Mouse (Mus musculus) liver (tissue): ENCODE data around the gene Pald1.
A peak's percentile ranks its signal among the peaks of the same experiment; 100 is the strongest.

Experiments used
- DNase-seq: peaks from one replicate; pipeline ENCODE4 v3.0.0-alpha.2; 2020; ENCODE audit warnings: mixed read lengths

Gene Pald1

GRCm38 (mm10) chr10:61383021-61383714 is at the start of gene Pald1:
TSS of gene Pald1 (minus strand) at chr10:61383530.
- peak; percentile 79 for DNase-seq

DNA sequence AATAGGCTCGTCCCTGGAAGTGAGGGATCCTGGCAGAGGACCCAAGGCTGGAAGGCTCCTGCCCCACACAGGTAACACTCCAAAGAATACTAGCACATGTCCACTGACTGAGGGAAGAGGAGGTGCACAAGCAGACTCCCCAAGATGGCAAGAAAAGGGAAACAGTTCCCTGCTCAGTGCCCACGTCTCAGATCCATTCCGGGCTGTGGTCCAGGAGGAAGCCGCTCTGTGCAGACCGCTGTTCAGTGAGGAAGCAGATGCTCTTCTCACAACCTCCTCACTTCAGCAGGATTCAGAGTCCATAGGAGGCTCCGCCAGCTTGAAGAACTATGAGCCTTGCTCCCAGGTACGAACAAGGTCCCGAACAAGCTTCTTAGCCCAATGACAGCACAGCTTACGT is 48.0 kb upstream of the Pald1 start:
- no peak for DNase-seq

DNA sequence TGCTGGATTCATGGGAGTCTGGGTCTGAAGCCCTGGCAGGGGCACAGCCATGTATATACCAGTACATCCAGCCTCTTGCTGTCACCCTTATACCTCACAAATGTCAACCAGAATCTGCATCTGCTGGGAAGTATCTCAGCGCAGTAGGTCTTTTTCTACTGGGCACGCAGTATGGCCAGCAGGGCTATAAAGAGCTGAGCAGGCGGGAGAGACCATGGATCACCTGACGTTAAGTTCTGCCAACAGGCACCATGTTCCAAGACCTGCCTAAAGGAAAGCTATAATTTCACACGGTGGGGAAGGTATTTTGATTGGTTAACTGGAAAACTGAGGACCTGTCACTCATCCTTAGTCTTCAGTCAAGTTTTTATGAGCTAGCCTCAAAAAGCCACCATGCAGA is 45.7 kb upstream of the Pald1 start:
- DNase-seq = no peak

- DNase-seq = no peak
Observed at GRCm38 (mm10) chr10:61428416-61428815, 45.1 kb upstream of the Pald1 start.

- no peak for DNase-seq
Observed at GRCm38 (mm10) chr10:61427951-61428350, 44.6 kb upstream of the Pald1 start.

GRCm38 (mm10) chr10:61426251-61426757 is 43.0 kb upstream of the Pald1 start:
- no peak for DNase-seq

- DNase-seq = no peak
Observed at GRCm38 (mm10) chr10:61425047-61425446, 41.7 kb upstream of the Pald1 start.

GRCm38 (mm10) chr10:61424500-61424899 is 41.2 kb upstream of the Pald1 start:
- DNase-seq = no peak

GRCm38 (mm10) chr10:61423289-61423688 is 40.0 kb upstream of the Pald1 start:
- DNase-seq = peak; percentile 64

GRCm38 (mm10) chr10:61422861-61423260 is 39.5 kb upstream of the Pald1 start:
- DNase-seq = no peak

DNA sequence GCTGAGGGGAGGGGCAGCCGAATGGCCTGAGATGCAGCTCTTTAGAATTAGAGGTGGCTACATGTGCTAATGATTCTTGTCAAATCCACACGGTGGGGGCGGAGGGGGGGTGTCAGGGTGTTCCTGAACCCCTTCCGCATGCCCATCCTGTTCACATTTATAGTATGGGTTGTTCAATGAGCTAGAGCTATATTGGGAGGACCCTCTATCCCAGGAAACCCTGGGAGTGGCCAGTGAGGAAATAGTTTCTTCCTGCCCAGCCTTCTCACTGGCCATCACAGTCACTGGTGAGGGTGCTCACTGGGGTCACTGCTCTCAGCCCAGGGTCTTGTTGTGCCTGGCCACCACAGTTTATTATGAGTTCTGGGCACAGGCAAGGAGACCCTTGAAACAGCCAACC is 36.7 kb upstream of the Pald1 start:
- no peak for DNase-seq

DNA sequence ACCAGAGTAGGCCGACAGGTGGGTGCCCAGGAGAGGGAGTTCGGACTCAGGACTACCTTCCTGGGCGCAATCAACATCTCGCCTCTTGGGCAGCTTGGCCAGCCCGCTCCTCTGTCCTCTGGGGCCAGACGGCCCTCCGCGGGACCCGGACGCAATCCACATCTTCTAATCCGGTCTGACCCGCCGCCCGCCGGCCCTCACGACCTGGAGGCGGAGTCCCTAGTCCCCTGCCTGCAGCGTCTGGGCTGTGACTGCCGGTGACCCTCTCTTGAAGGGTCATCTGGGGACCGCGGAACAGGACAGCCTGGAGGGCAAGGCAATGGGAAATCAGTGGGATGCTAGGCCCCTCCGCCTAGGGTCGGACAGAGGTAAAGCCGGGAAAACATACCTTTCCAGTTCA is 35.8 kb upstream of the Pald1 start:
- no peak for DNase-seq

- no peak for DNase-seq
Observed at GRCm38 (mm10) chr10:61418131-61418900, 35.0 kb upstream of the Pald1 start.

DNA sequence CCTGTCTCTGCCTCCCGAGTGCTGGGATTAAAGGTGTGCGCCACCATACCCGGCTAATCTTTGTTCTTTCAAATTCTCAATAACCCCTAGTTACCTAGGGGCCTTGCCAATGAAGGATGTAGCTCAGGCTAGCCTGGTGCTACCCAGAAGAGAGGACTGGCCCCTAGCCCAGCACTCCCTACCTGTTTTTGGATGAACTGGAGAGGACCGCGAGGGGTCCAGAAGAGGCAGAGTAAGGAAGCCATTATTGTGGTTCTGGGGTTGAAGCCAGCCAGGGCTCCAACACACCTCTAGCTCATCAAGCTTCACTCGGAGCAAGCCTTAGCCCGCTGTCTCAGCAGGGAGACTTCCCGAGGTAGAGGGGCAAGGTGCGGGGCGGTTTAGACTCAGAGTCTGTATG is 34.3 kb upstream of the Pald1 start, which contains the start of gene Nodal:
TSS of gene Nodal (plus strand) at position 301 of the 400 bp plus-strand sequence.
- DNase-seq = no peak

DNA sequence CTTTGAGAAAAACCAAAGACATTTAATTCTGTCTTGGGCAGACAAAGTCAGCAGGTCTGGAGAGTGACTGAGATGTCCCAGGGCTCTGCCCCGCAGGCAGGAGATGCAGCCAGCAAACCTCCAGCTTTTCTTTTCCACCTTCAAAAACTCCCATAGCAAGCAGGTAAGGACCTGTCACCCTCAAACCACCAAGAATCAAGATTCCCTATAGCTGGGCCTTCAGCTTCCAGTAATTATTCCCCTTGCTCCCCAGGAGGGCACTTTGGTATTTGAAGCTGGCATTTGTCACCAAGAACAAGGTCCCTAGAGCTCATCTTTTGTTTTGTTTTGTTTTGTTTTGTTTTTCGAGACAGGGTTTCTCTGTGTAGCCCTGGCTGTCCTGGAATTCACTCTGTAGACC is 33.7 kb upstream of the Pald1 start:
- DNase-seq = no peak

DNA sequence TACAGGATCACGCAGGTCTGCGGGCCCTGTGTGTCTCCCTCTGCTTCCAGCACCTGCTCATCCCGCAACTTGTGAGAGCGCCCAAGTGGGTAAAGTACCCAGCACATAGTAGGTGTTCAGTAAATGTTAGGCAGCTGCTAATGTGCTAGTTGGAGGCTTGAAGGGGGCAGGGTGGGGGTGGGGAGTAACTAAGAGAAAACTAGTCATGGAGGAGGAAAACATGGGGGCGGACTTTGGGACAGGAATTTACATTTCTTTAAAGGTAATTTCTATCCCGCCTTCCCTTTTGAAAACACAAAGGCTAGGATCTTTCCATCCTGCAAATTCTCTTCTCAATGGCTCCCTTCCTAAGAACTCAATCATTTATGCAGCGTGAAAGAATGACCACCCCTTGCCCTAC is 33.2 kb upstream of the Pald1 start:
- DNase-seq = no peak

DNA sequence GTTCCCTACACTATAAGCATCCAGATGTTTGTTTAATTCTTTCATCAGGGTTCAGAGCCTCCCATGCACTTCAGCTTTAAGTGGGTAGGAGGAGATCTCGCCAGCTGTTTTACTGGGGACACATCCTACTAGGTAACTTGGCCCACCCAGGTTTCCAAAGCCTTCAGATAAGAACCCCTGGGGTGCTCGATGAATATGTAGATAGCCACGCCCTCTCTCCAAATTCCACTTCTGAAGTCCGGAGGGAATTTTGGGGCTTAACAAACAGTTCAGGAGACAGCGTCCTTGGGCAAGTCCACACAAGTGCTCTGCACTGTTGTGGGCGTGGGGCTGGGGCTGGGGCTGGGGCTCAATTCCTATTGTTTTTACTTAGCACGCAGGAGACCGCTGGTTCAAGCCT is 32.6 kb upstream of the Pald1 start:
- no peak for DNase-seq

DNA sequence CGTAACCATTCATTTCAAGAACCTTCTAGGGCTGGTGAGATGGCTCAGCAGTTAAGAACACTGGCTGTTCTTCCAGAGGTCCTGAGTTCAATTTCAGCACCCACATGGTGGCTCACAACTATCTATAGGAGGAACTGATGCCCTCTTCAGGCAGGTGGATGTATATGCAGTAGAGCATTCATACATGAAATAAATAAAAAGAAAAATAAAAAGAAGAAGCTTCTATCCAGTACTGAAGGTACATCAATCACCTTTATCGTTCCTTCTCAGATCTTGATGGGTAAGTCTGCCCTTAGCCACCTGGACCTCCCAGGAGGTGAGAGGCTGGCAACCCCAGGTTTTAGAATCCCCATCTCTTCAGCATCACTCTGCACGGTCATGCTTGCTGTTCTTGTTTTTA is 31.9 kb upstream of the Pald1 start:
- DNase-seq = no peak

- peak; percentile 84 for DNase-seq
Observed at GRCm38 (mm10) chr10:61412910-61413625, 29.7 kb upstream of the Pald1 start.

DNA sequence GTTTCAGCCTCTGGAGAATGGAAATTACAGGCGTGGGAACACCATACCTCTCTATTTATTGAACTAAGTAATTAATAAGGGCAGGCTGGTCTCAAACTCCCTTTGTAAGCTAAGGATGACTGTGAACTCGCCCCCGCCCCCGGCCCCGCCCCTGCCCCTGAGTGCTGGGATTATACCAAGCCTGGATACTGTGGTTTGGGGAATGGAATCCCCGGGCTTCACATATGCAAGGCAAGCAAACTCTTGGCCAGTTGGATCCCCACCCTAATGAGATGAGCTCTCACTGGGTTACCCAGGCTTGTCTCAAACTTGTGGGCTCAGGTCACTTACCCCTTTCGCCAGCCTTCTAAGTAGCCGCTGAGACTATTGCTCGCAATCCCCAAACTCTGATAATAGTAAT is 26.9 kb upstream of the Pald1 start:
- DNase-seq = no peak

GRCm38 (mm10) chr10:61409776-61410175 is 26.4 kb upstream of the Pald1 start:
- no peak for DNase-seq

DNA sequence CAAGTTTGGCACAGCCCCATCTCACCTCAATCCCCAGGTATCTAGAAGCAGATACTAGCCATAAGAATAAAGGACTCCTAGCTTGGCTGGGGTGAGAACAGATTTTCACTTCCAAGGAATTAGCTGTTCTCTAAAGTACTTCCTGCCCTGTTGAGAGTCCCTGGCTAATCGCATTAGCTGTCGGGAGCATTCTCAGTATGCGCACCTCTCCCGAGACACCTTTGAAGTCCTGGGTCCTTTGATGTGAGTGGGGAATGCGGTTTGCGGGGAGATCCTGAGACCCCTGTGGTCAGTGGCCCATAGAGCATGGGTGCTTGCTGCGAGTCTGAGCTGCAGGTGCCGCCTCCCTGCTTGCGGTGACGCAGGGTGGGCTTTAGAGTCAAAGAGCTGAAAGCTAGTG is 22.6 kb upstream of the Pald1 start:
- DNase-seq = no peak

- DNase-seq = no peak
Observed at GRCm38 (mm10) chr10:61402911-61403310, 19.6 kb upstream of the Pald1 start.

DNA sequence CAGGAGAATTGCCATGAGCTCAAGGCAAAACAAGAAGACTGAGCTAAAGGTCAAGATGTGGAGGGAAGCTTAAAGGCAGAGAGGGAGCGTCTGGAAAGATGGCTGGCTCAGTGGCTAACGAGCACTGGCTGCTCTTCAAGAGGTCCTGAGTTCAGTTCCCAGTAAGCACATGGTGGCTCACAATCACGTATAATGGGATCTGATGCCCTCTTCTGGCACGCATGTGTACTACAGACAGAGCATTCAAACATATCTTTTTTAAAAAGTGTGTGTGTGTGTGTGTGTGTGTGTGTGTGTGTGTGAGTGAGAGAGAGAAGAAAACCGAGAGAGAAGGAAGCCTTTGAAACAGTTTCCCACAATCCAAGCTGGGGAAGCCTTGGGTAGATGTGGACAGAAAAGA is 19.1 kb upstream of the Pald1 start:
- DNase-seq = no peak
